Mouse (Mus musculus) testis, adult 2 months (tissue): ENCODE measurements around the gene Gmfg.

Source experiments
- CTCF ChIP-seq: fragments of 200-500 bp; IDR thresholded peaks from 2 replicates; pipeline ENCODE4 v1.5.1; 2012; ENCODE audit warnings: low read depth, mild to moderate bottlenecking, inconsistent platforms, low read length, moderate library complexity; ENCODE audit not compliant: control insufficient read depth, insufficient read depth, insufficient replicate concordance
- POLR2A ChIP-seq: fragments of 200-500 bp; IDR thresholded peaks from 2 replicates; pipeline ENCODE4 v1.6.1; 2012; ENCODE audit warnings: low read depth, mild to moderate bottlenecking, inconsistent platforms, low read length, moderate library complexity; ENCODE audit not compliant: control insufficient read depth

DNA sequence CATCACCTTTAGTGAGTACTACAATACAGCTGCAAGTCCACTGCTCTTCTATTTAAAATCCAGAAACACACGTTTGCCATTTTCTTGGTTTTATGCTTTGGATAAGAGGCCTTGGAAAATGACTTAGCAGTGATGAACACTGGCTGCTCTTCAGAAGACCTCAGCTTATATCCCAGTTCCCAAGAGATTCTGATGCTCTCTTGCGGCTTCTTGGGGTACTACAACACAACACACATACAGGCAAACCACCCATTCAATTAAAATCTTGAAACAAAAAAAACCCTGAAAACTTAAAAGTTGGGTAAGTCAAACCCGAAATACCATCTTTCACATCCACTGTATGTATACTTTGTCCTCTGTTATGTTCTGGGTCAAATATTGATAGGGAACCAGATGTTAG is 39.2 kb upstream of the Gmfg start:
- no peak for TF ChIP-seq CTCF
- no peak for TF ChIP-seq POLR2A
